Mouse (Mus musculus) bone marrow macrophage, adult 2 months (primary cell): ENCODE data around the gene Ccdc146. TPM values are rescaled to one million over a fixed set of nuclear protein-coding genes. Genes with fewer than 3 reads are reported as not detected.

Experiments
- H3K27ac ChIP-seq: 2 replicates; pipeline ENCODE4 v1.5.1; 2012; ENCODE audit warnings: low read depth, low read length; ENCODE audit not compliant: insufficient read depth
- H3K4me1 ChIP-seq: 2 replicates; pipeline ENCODE4 v1.6.1; 2012; ENCODE audit warnings: low read length; ENCODE audit not compliant: control insufficient read depth, insufficient read depth
- H3K4me3 ChIP-seq: 2 replicates; pipeline ENCODE4 v1.5.1; 2012; ENCODE audit warnings: mild to moderate bottlenecking, low read length, moderate library complexity; ENCODE audit not compliant: insufficient read depth
- CTCF ChIP-seq: IDR thresholded peaks from 2 replicates; pipeline ENCODE4 v1.5.1; 2012; ENCODE audit warnings: low read depth, mild to moderate bottlenecking, low read length, moderate library complexity
- POLR2A ChIP-seq: IDR thresholded peaks from 2 replicates; pipeline ENCODE4 v1.6.1; 2012; ENCODE audit warnings: mild to moderate bottlenecking, low read depth, low read length, borderline replicate concordance
- polyA plus RNA-seq: library from polyadenylated mRNA; stranded (reverse); fragments of >200 nt; gene quantifications from 2 replicates; pipeline ENCODE4 v1.2.4, GENCODE M21; 2012; ENCODE audit not compliant: missing spikeins, insufficient read depth, insufficient read length

The Ccdc146 gene
- polyA plus RNA-seq, 1 experiment: not detected

- Histone ChIP-seq H3K4me3 (no peak overlapping the region), H3K4me1 (peaks cover 16% of the 10 kb centered on the region), H3K27ac (no peak overlapping the region)
- TF ChIP-seq POLR2A (no peak), CTCF (no peak)
Observed at GRCm38 (mm10) chr5:21387340-21387739, 37.1 kb downstream of the Ccdc146 start.

DNA sequence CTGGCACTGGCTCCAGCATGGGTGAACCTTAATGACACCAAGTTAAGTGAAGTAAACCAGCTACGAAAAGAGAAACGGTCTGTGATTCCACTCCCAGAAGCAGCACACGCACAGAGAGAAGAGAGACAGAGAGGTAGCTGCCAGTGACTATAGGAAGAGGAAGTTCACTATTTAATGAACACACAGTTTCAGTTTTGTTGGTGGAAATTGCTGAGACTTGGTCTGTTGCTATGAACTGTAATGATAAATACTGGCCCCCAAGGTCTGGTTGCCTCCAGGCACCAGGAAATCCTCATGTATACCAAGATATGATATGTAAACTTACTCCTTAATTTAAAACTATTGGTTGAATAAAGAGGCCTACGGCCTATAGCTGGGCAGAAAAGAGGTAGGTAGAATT lies 38.0 kb downstream of the Ccdc146 start:
- peaks cover 16% of the 10 kb centered on the region for H3K4me1 ChIP-seq
- TF ChIP-seq CTCF (no peak), POLR2A (no peak)
- peak overlapping the region; percentile 65 for H3K27ac ChIP-seq
- no peak overlapping the region for H3K4me3 ChIP-seq

GRCm38 (mm10) chr5:21384976-21385375 lies 39.5 kb downstream of the Ccdc146 start:
- Histone ChIP-seq H3K27ac (no peak overlapping the region), H3K4me1 (peaks cover 16% of the 10 kb centered on the region), H3K4me3 (no peak overlapping the region)
- TF ChIP-seq POLR2A: no peak
- TF ChIP-seq CTCF: no peak

- Histone ChIP-seq H3K27ac (no peak overlapping the region), H3K4me1 (peaks cover 16% of the 10 kb centered on the region), H3K4me3 (no peak overlapping the region)
- no peak for TF ChIP-seq POLR2A
- no peak for TF ChIP-seq CTCF
Observed at GRCm38 (mm10) chr5:21384252-21384960, 40.1 kb downstream of the Ccdc146 start.

DNA sequence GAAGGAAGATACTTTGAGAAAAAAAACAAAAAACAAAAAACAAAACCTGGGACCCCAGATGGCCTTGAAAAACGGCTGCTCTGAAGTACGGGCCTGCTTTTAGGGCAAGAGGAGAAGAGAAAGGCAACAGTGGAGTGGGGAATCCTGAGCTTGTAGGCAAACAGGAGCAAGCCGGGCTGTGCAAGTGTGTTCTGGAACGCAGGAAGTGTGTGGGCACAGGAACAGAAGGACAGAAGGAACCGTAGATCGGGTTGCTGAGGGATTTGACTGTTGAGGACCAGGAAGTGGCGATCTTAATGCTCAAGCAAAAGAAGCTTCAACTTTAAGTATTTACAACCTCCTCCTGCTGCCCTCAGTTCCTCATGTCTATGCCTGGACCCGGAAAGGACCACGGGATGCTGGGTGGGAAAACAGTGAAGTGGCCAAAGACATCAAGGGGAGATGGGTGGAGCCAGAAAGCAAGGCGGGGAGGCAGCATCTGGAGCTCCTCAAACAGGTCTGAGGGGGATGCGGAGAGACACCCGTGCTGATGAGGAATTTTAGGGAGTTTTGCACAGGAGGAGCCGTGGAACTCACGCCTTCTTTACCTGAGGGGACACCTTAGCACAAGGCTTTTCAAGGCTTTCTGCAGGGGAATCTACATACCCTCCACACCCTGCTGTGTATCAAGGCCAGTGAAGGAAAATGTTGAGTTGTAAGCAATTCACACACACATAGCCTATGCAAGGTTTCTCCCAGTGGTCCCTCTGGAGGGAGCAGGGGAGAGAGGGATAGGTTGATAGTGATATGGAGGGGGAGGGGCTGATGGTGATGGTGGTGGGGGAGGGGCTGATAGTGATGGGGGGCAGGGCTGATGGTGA lies 40.9 kb downstream of the Ccdc146 start:
- TF ChIP-seq CTCF (no peak), POLR2A (no peak)
- peaks cover 16% of the 10 kb centered on the region for H3K4me1 ChIP-seq
- no peak overlapping the region for H3K4me3 ChIP-seq
- H3K27ac ChIP-seq: no peak overlapping the region

- H3K4me3 ChIP-seq: no peak overlapping the region
- H3K4me1 ChIP-seq: peaks cover 16% of the 10 kb centered on the region
- no peak overlapping the region for H3K27ac ChIP-seq
- TF ChIP-seq POLR2A: no peak
- no peak for TF ChIP-seq CTCF
Observed at GRCm38 (mm10) chr5:21382678-21383077, 41.8 kb downstream of the Ccdc146 start.

GRCm38 (mm10) chr5:21381986-21382385 lies 42.5 kb downstream of the Ccdc146 start:
- H3K27ac ChIP-seq: no peak overlapping the region
- no peak overlapping the region for H3K4me3 ChIP-seq
- peaks cover 14% of the 10 kb centered on the region for H3K4me1 ChIP-seq
- no peak for TF ChIP-seq CTCF
- no peak for TF ChIP-seq POLR2A

DNA sequence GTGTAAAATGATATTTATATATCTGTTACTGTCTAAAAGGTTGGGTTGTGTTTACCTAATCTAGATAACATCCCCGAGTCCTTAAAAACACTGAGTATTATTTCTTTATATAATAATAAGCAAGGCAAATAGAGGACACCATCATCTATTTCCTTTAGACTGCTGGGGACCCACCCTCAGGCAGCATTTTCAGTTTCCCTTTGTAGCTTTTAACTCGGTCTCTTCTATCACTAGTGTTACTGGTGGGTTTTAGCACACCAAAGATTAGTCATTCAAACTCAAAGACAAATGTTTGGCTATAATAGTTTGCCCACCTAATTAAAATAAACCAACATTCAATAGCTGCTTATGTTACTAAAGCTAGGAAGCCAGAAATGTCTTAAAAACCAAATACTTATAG lies 46.1 kb downstream of the Ccdc146 start:
- H3K4me1 ChIP-seq: peaks cover 4% of the 10 kb centered on the region
- no peak overlapping the region for H3K27ac ChIP-seq
- TF ChIP-seq POLR2A (no peak), CTCF (no peak)
- H3K4me3 ChIP-seq: no peak overlapping the region

DNA sequence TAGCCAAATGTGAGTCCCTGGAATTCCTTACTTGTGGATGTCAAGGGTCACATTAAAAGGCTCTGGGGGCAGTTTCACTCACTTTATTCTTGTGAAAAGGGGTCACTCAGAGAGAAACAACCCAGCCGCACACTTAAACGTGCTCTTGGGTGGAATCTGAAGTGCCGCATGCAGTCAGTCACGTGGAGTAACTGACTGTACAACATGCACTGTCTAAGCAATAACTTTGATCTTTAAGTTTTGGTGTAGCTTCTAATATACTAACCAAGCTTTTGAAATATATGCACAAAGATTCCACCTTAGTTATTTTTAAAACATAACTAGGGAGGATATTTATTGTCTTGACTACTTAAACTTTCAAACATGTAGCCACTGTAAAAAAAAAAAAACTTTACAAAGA lies 47.5 kb downstream of the Ccdc146 start:
- Histone ChIP-seq H3K4me1 (0 out of 2 replicates have a peak, but pooled peaks cover 2% of the 10 kb centered on the region), H3K27ac (no peak overlapping the region), H3K4me3 (no peak overlapping the region)
- TF ChIP-seq POLR2A (no peak), CTCF (no peak)

DNA sequence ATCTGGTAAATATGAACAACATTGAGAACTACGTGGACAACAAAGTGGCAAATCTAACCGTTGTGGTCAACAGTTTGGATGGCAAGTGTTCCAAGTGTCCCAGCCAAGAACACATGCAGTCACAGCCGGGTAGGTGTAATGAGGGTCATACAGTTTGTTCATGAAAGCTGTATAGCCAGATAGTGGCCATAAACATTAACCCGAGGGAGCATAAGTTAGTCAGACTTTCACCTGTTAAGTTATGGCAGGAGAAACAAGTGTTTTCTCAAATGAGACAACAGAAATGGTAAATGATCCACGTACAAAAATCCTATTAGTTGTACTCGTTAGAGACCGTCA lies 51.3 kb downstream of the Ccdc146 start:
- TF ChIP-seq POLR2A (no peak), CTCF (no peak)
- no peak overlapping the region for H3K27ac ChIP-seq
- H3K4me3 ChIP-seq: no peak overlapping the region

More for the DNA sequence above, 51.3 kb downstream of the Ccdc146 start:
- H3K4me1 ChIP-seq: 0 out of 2 replicates have a peak, but pooled peaks cover 2% of the 10 kb centered on the region
